In genomic region chr12:17012067-17012899, GRCm38 (mm10) we compare ENCODE assay signal across 13 mouse cellular contexts. TPM values are rescaled to one million over a fixed set of nuclear protein-coding genes. Genes with fewer than 3 reads are reported as not detected.
DNase-seq lines count a peak whose midpoint lies in the region; ATAC-seq and TF ChIP-seq lines count a peak whose summit lies in the region.
"Had no signal": no experiment of that assay in that cellular context is flagged by ENCODE, and none has a peak within 500 bp of the region (broad histone marks: within the 10 kb centered on the region; RNA-seq: fewer than 3 reads in every experiment).

No protein-coding gene starts in this region.

- no peaks in the 10 kb centered on the region for H3K36me3 ChIP-seq in kidney, embryonic 14.5 days (ENCODE audit: control insufficient read depth, insufficient read depth, low read length)
- no peaks in the 10 kb centered on the region for H3K36me3 ChIP-seq in kidney, adult 2 months (ENCODE audit: control insufficient read depth, insufficient read depth, low read length)
- no peaks in the 10 kb centered on the region for H3K36me3 ChIP-seq in midbrain, embryonic 13.5 days
- no peaks in the 10 kb centered on the region for H3K36me3 ChIP-seq in midbrain, embryonic 14.5 days (ENCODE audit: control insufficient read depth, insufficient read depth, low read length)
- no peaks in the 10 kb centered on the region for H3K36me3 ChIP-seq in forebrain, embryonic 16.5 days (ENCODE audit: control insufficient read depth, insufficient read depth)
- no peaks in the 10 kb centered on the region for H3K36me3 ChIP-seq in midbrain, embryonic 15.5 days (replicated peaks)
- H3K36me3 ChIP-seq: neural tube, embryonic 15.5 days had no signal

- no peak overlapping the region for H3K9ac ChIP-seq in kidney, embryonic 14.5 days (ENCODE audit: low read depth, low read length)
- H3K9ac ChIP-seq in midbrain, embryonic 13.5 days (replicated peaks) = no peak overlapping the region
- H3K9ac ChIP-seq in midbrain, embryonic 14.5 days (replicated peaks; ENCODE audit: low read length) = no peak overlapping the region
- H3K9ac ChIP-seq in forebrain, embryonic 16.5 days (replicated peaks; ENCODE audit: low read depth, low read length) = no peak overlapping the region
- H3K9ac ChIP-seq in midbrain, embryonic 15.5 days = no peak overlapping the region
- H3K9ac ChIP-seq: neural tube, embryonic 15.5 days had no signal

- no peak overlapping the region for H3K4me2 ChIP-seq in kidney, embryonic 14.5 days (replicated peaks; ENCODE audit: low read depth, low read length)
- H3K4me2 ChIP-seq in midbrain, embryonic 13.5 days (replicated peaks) = no peak overlapping the region
- H3K4me2 ChIP-seq in midbrain, embryonic 14.5 days (ENCODE audit: low read length) = no peak overlapping the region
- no peak overlapping the region for H3K4me2 ChIP-seq in forebrain, embryonic 16.5 days (ENCODE audit: low read length)
- no peak overlapping the region for H3K4me2 ChIP-seq in midbrain, embryonic 15.5 days

- no peak for TF ChIP-seq POLR2A in kidney, adult 2 months (IDR thresholded peaks at IDR 0.05; ENCODE audit: low read depth, low read length)

- ATAC-seq in kidney, embryonic 14.5 days (ENCODE audit: low FRiP score, low TSS enrichment) = peak; percentile 30
- ATAC-seq in midbrain, embryonic 13.5 days = peak; percentile 53
- no peak for ATAC-seq in midbrain, embryonic 14.5 days (ENCODE audit: low FRiP score, low TSS enrichment)
- peak; percentile 22; the same call in 1 of the 2 replicates for ATAC-seq in forebrain, embryonic 16.5 days
- ATAC-seq in midbrain, embryonic 15.5 days (replicated peaks) = peak; percentile 19; the same call in 1 of the 2 replicates
- ATAC-seq in activated CD4-positive, CD25-positive, alpha-beta regulatory T cell, adult 4 months = no peak
- ATAC-seq: Patski had no signal

- no peak for DNase-seq in kidney, adult 2 months
- DNase-seq in midbrain, embryonic 14.5 days = no peak
- DNase-seq in testis, postnatal 14 days (ENCODE audit: low spot score) = no peak

- 80% methylated on average over 2 of the region's 2 CpGs for WGBS in kidney, embryonic 14.5 days
- 76% methylated on average over 2 of the region's 2 CpGs for WGBS in kidney, adult 2 months
- 80% methylated on average over 2 of the region's 2 CpGs for WGBS in midbrain, embryonic 13.5 days
- WGBS in midbrain, embryonic 14.5 days = 71% methylated on average over 2 of the region's 2 CpGs
- 68% methylated on average over 2 of the region's 2 CpGs for WGBS in forebrain, embryonic 16.5 days
- 75% methylated on average over 2 of the region's 2 CpGs for WGBS in midbrain, embryonic 15.5 days

- H3K9me3 ChIP-seq in kidney, embryonic 14.5 days (ENCODE audit: control insufficient read depth, low read length) = no peaks in the 10 kb centered on the region
- H3K9me3 ChIP-seq in midbrain, embryonic 13.5 days = no peaks in the 10 kb centered on the region; the same call in 1 of the 2 replicates
- no peaks in the 10 kb centered on the region for H3K9me3 ChIP-seq in midbrain, embryonic 14.5 days (ENCODE audit: control insufficient read depth, low read length)
- no peaks in the 10 kb centered on the region for H3K9me3 ChIP-seq in forebrain, embryonic 16.5 days (ENCODE audit: control insufficient read depth, low read length)
- H3K9me3 ChIP-seq in midbrain, embryonic 15.5 days = no peaks in the 10 kb centered on the region

- H3K27me3 ChIP-seq in kidney, embryonic 14.5 days (ENCODE audit: control insufficient read depth, insufficient read depth, low read length) = no peaks in the 10 kb centered on the region
- no peaks in the 10 kb centered on the region for H3K27me3 ChIP-seq in kidney, adult 2 months (replicated peaks; ENCODE audit: control insufficient read depth, insufficient read depth, low read length)
- H3K27me3 ChIP-seq in midbrain, embryonic 13.5 days = no peaks in the 10 kb centered on the region
- H3K27me3 ChIP-seq in midbrain, embryonic 14.5 days (ENCODE audit: control insufficient read depth, insufficient read depth, low read length) = no peaks in the 10 kb centered on the region
- H3K27me3 ChIP-seq in forebrain, embryonic 16.5 days (replicated peaks; ENCODE audit: control insufficient read depth, insufficient read depth, low read length) = no peaks in the 10 kb centered on the region
- H3K27me3 ChIP-seq in midbrain, embryonic 15.5 days (replicated peaks) = no peaks in the 10 kb centered on the region
- H3K27me3 ChIP-seq: CH12.LX; neural tube, embryonic 15.5 days; Patski had no signal

- H3K4me1 ChIP-seq in kidney, embryonic 14.5 days (ENCODE audit: control insufficient read depth, insufficient read depth, low read length) = no peaks in the 10 kb centered on the region
- no peaks in the 10 kb centered on the region for H3K4me1 ChIP-seq in kidney, adult 2 months (ENCODE audit: control insufficient read depth, insufficient read depth, low read length)
- H3K4me1 ChIP-seq in midbrain, embryonic 13.5 days (replicated peaks) = peaks cover 6% of the 10 kb centered on the region
- peaks cover 3% of the 10 kb centered on the region; the same call in 1 of the 2 replicates for H3K4me1 ChIP-seq in midbrain, embryonic 14.5 days (ENCODE audit: control insufficient read depth, insufficient read depth, low read length)
- H3K4me1 ChIP-seq in forebrain, embryonic 16.5 days (replicated peaks; ENCODE audit: control insufficient read depth, insufficient read depth, low read length) = peaks cover 3% of the 10 kb centered on the region
- H3K4me1 ChIP-seq in midbrain, embryonic 15.5 days = peaks cover 7% of the 10 kb centered on the region; the same call in 1 of the 2 replicates

- H3K4me3 ChIP-seq in kidney, embryonic 14.5 days (ENCODE audit: low read length) = no peak overlapping the region
- H3K4me3 ChIP-seq in kidney, adult 2 months (ENCODE audit: insufficient read depth, low read depth, low read length) = no peak overlapping the region
- H3K4me3 ChIP-seq in midbrain, embryonic 13.5 days (replicated peaks) = no peak overlapping the region
- H3K4me3 ChIP-seq in midbrain, embryonic 14.5 days (replicated peaks; ENCODE audit: low read depth, low read length) = no peak overlapping the region
- H3K4me3 ChIP-seq in forebrain, embryonic 16.5 days (replicated peaks; ENCODE audit: low read length) = no peak overlapping the region
- H3K4me3 ChIP-seq in midbrain, embryonic 15.5 days = no peak overlapping the region

- no peak for TF ChIP-seq CTCF in kidney, adult 2 months (conservative IDR thresholded peaks at IDR 0.05; ENCODE audit: insufficient read depth, insufficient read length, low read depth, low read length)

- no peak overlapping the region for H3K27ac ChIP-seq in kidney, embryonic 14.5 days (ENCODE audit: low read depth, low read length)
- no peak overlapping the region for H3K27ac ChIP-seq in kidney, adult 2 months (ENCODE audit: insufficient read depth, low read depth, low read length)
- H3K27ac ChIP-seq in midbrain, embryonic 13.5 days = no peak overlapping the region
- H3K27ac ChIP-seq in midbrain, embryonic 14.5 days (replicated peaks; ENCODE audit: low read depth, low read length) = no peak overlapping the region
- no peak overlapping the region for H3K27ac ChIP-seq in forebrain, embryonic 16.5 days (ENCODE audit: low read length)
- no peak overlapping the region for H3K27ac ChIP-seq in midbrain, embryonic 15.5 days
- H3K27ac ChIP-seq: heart, adult 2 months; neural tube, embryonic 15.5 days had no signal

RNA-seq across cellular contexts. Expression of gene 2410004P03Rik, which starts 0.8 kb away (rescaled TPM):
- 0.14 and 0.63 TPM in 2 replicates for polyA plus RNA-seq in kidney, embryonic 14.5 days (2014; fragmentation: Nextera tagmentation; extraction: Ambion mirVana)
- polyA plus RNA-seq in kidney, adult 2 months (2012; rRNA removed) = 0.02 TPM in 1 of 2 replicates, not detected in the other
- polyA plus RNA-seq in midbrain, embryonic 13.5 days (2015; fragmentation: Nextera tagmentation; extraction: Ambion mirVana) = 0.82 and 1.5 TPM in 2 replicates
- polyA plus RNA-seq in midbrain, embryonic 14.5 days (2014; fragmentation: Nextera tagmentation; extraction: Ambion mirVana) = 2.6 and 3.4 TPM in 2 replicates
- 3.0 and 4.3 TPM in 2 replicates for polyA plus RNA-seq in forebrain, embryonic 16.5 days (2015; fragmentation: Nextera tagmentation; extraction: Ambion mirVana)
- 5.2 and 5.4 TPM in 2 replicates for polyA plus RNA-seq in midbrain, embryonic 15.5 days (2015; fragmentation: Nextera tagmentation; extraction: Ambion mirVana)
- under 1 TPM; 0.27 to 0.93 TPM for polyA plus RNA-seq in activated CD4-positive, CD25-positive, alpha-beta regulatory T cell, adult 4 months (2017; shearing (Covaris generic))
- polyA plus RNA-seq: adrenal gland, adult 2 months; Patski had no signal

RNA-seq across cellular contexts. Expression of gene Pqlc3, which starts 12.1 kb away (rescaled TPM):
- 2.5 and 3.0 TPM in 2 replicates for polyA plus RNA-seq in kidney, embryonic 14.5 days (2014; fragmentation: Nextera tagmentation; extraction: Ambion mirVana)
- polyA plus RNA-seq in kidney, adult 2 months (2012; rRNA removed) = 9.0 and 11.8 TPM in 2 replicates
- 1.6 and 2.1 TPM in 2 replicates for polyA plus RNA-seq in midbrain, embryonic 13.5 days (2015; fragmentation: Nextera tagmentation; extraction: Ambion mirVana)
- polyA plus RNA-seq in midbrain, embryonic 14.5 days (2014; fragmentation: Nextera tagmentation; extraction: Ambion mirVana) = 0.91 and 1.2 TPM in 2 replicates
- 1.5 and 1.8 TPM in 2 replicates for polyA plus RNA-seq in forebrain, embryonic 16.5 days (2015; fragmentation: Nextera tagmentation; extraction: Ambion mirVana)
- polyA plus RNA-seq in midbrain, embryonic 15.5 days (2015; fragmentation: Nextera tagmentation; extraction: Ambion mirVana) = 2.4 and 2.6 TPM in 2 replicates
- polyA plus RNA-seq in activated CD4-positive, CD25-positive, alpha-beta regulatory T cell, adult 4 months (2017; shearing (Covaris generic)) = 10 to 100 TPM; 82.0 to 88.3 TPM

Comparison
In these comparisons a context has a peak if more than half of its experiments do, and no peak if none do; other contexts are left out.
1. ATAC-seq: peak in kidney, embryonic 14.5 days (single experiment), midbrain, embryonic 13.5 days (single experiment), forebrain, embryonic 16.5 days (single experiment) and midbrain, embryonic 15.5 days (single experiment); none in midbrain, embryonic 14.5 days (single experiment) and activated CD4-positive, CD25-positive, alpha-beta regulatory T cell, adult 4 months (single experiment).